Mouse (Mus musculus) myocyte (in vitro differentiated cells): Measurements from ENCODE around the gene Tpcn1. TPM values are rescaled to one million over a fixed set of nuclear protein-coding genes. Genes with fewer than 3 reads are reported as not detected.
A peak's percentile ranks its signal among the peaks of the same experiment; 100 is the strongest.

Source experiments
- H3K27me3 ChIP-seq: one replicate; pipeline ENCODE4 v1.6.1; 2011; ENCODE audit not compliant: control insufficient read depth, insufficient read depth, insufficient read length
- H3K36me3 ChIP-seq: one replicate; pipeline ENCODE4 v1.6.1; 2011; ENCODE audit not compliant: control insufficient read depth, insufficient read depth
- H3K4me2 ChIP-seq: one replicate; pipeline ENCODE4 v1.6.1; 2011; ENCODE audit warnings: low read depth, control low read depth
- H3K4me3 ChIP-seq: one replicate; pipeline ENCODE4 v1.5.1; 2011; ENCODE audit warnings: mild to moderate bottlenecking, control low read depth, moderate library complexity
- H3K79me2 ChIP-seq: one replicate; pipeline ENCODE4 v1.6.1; 2011; ENCODE audit not compliant: control insufficient read depth, insufficient read depth
- H3ac ChIP-seq: one replicate; pipeline ENCODE4 v1.6.1; 2011; ENCODE audit not compliant: control insufficient read depth, insufficient read length
- CEBPB ChIP-seq: IDR thresholded peaks from 2 replicates; pipeline ENCODE4 v1.6.1; 2011; ENCODE audit warnings: mild to moderate bottlenecking, moderate library complexity; ENCODE audit not compliant: poor library complexity, insufficient read depth, severe bottlenecking
- E2F4 ChIP-seq: IDR thresholded peaks from one replicate; pipeline ENCODE4 v1.6.1; 2011; ENCODE audit warnings: mild to moderate bottlenecking, control low read depth, moderate library complexity; ENCODE audit not compliant: insufficient read depth
- MAX ChIP-seq: IDR thresholded peaks from one replicate; pipeline ENCODE4 v1.6.1; 2011; ENCODE audit warnings: low read depth, mild to moderate bottlenecking, control low read depth
- MYOD1 ChIP-seq, 3 experiments: IDR thresholded peaks; one replicate each; pipeline ENCODE4 v1.6.1; 2011; ENCODE audit warnings: control low read depth in 2 of 3, low read depth in 2 of 3, mild to moderate bottlenecking in 2 of 3, moderate library complexity in 1 of 3; ENCODE audit not compliant: insufficient read length in 2 of 3, control insufficient read depth in 1 of 3
- MYOG ChIP-seq, 3 experiments: IDR thresholded peaks; one replicate each; pipeline ENCODE4 v1.6.1; 2011; ENCODE audit warnings: control low read depth in 2 of 3, low read depth in 2 of 3, mild to moderate bottlenecking in 2 of 3; ENCODE audit not compliant: insufficient read length in 2 of 3, control insufficient read depth in 1 of 3, insufficient read depth in 1 of 3
- POLR2A ChIP-seq: IDR thresholded peaks from one replicate; pipeline ENCODE4 v1.6.1; 2011; ENCODE audit warnings: low read depth, mild to moderate bottlenecking, control low read depth, moderate library complexity; ENCODE audit not compliant: insufficient read length
- POLR2AphosphoS2 ChIP-seq: IDR thresholded peaks from one replicate; pipeline ENCODE4 v1.6.1; 2011; ENCODE audit warnings: low read depth, control low read depth; ENCODE audit not compliant: insufficient read length
- REST ChIP-seq: IDR thresholded peaks from one replicate; pipeline ENCODE4 v1.6.1; 2011; ENCODE audit warnings: mild to moderate bottlenecking, control low read depth, moderate library complexity; ENCODE audit not compliant: insufficient read depth, insufficient read length
- SRF ChIP-seq: IDR thresholded peaks from one replicate; pipeline ENCODE4 v1.6.1; 2011; ENCODE audit warnings: low read depth; ENCODE audit not compliant: control insufficient read depth, insufficient read length
- TCF12 ChIP-seq: IDR thresholded peaks from one replicate; pipeline ENCODE4 v1.6.1; 2011; ENCODE audit warnings: mild to moderate bottlenecking, control low read depth; ENCODE audit not compliant: poor library complexity, insufficient read depth, severe bottlenecking
- TCF3 ChIP-seq: IDR thresholded peaks from one replicate; pipeline ENCODE4 v1.6.1; 2011; ENCODE audit warnings: low read depth, control low read depth; ENCODE audit not compliant: insufficient read length
- USF1 ChIP-seq: IDR thresholded peaks from one replicate; pipeline ENCODE4 v1.6.1; 2011; ENCODE audit warnings: low read depth, mild to moderate bottlenecking, control low read depth, moderate library complexity
- polyA plus RNA-seq: library from polyadenylated mRNA; unstranded; fragments of >200 nt; fragmentation: generic; extraction: Trizol; gene quantifications from one replicate; pipeline ENCODE4 v1.2.1, GENCODE M21; 2012; ENCODE audit warnings: missing spikeins

Gene Tpcn1
- polyA plus RNA-seq, 1 experiment = 88.7 TPM

DNA sequence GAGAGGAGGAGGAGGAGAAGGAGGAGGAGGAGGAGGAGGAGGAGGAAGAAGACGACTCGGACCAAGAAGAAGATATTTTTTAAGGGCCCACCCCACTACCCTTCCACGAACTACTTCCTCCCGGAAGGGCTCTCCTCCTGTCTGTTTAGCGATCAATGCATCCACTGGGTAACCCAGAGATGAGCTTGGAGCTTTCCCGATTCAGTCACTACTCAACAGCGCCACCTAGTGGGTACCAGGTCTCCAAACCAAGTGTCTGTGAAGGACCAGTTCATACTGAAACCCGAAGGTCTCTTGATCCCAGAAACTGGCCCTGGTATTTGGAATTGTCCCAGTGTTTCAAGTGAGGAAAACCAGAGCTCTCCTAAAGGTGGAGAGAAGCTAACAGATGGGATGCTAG, 17.2 kb upstream of the Tpcn1 start:
- peak overlapping the region; percentile 74 for H3K4me2 ChIP-seq
- no peak for TF ChIP-seq CEBPB
- no peak for TF ChIP-seq SRF
- TF ChIP-seq TCF3 = no peak
- no peak for TF ChIP-seq REST
- TF ChIP-seq POLR2A = no peak
- no peak for TF ChIP-seq TCF12
- no peak for TF ChIP-seq USF1
- no peak for TF ChIP-seq MYOG (IDR thresholded peaks at IDR 0.05; ENCODE audit: control insufficient read depth in 1 of 3, insufficient read depth in 1 of 3, insufficient read length in 2 of 3, low read depth in 2 of 3)
- no peak for TF ChIP-seq MYOD1 (IDR thresholded peaks at IDR 0.05; ENCODE audit: control insufficient read depth in 1 of 3, insufficient read length in 2 of 3, low read depth in 2 of 3)
- TF ChIP-seq MAX = no peak
- TF ChIP-seq POLR2AphosphoS2 = no peak
- no peak for TF ChIP-seq E2F4
- H3K36me3 ChIP-seq = no peaks in the 10 kb centered on the region
- no peak overlapping the region for H3ac ChIP-seq
- no peaks in the 10 kb centered on the region for H3K27me3 ChIP-seq
- no peaks in the 10 kb centered on the region for H3K79me2 ChIP-seq
- H3K4me3 ChIP-seq = peak overlapping the region; percentile 13

DNA sequence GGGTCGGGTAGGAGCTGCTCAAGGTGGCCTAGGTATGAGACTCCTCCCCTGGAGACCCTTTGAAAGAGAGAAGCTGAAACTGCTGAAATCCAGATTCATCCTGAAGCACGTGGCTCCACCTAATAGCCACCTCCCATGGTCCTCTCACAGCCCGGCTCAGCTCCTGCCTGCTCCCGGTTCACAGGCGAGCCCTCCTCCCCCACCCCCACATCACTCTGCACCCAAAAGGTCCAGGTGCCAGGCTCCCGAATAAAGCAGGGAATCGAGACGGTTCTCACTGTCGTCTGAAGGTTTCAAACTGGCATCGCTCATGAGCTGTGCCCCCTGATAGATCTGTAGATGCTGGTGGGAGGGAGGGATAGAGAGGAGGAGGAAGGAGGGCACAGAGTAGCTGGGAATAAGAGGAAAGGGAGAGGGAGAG, 16.8 kb upstream of the Tpcn1 start:
- Histone ChIP-seq H3K27me3 (no peaks in the 10 kb centered on the region), H3K4me3 (peak overlapping the region; percentile 13), H3K4me2 (peak overlapping the region; percentile 74), H3K79me2 (no peaks in the 10 kb centered on the region), H3K36me3 (no peaks in the 10 kb centered on the region), H3ac (no peak overlapping the region)
- TF ChIP-seq REST (no peak), CEBPB (no peak), POLR2A (no peak)

- H3K4me3 ChIP-seq = peak overlapping the region; percentile 13
- TF ChIP-seq POLR2AphosphoS2 (no peak), POLR2A (no peak), MYOD1 (IDR thresholded peaks at IDR 0.05; ENCODE audit: control insufficient read depth in 1 of 3, insufficient read length in 2 of 3, low read depth in 2 of 3) (no peak)
- no peaks in the 10 kb centered on the region for H3K36me3 ChIP-seq
- H3K79me2 ChIP-seq = no peaks in the 10 kb centered on the region
- H3K4me2 ChIP-seq = peak overlapping the region; percentile 74
- no peaks in the 10 kb centered on the region for H3K27me3 ChIP-seq
- H3ac ChIP-seq = no peak overlapping the region
Measured at GRCm38 (mm10) chr5:120604839-120605238, 16.4 kb upstream of the Tpcn1 start.

DNA sequence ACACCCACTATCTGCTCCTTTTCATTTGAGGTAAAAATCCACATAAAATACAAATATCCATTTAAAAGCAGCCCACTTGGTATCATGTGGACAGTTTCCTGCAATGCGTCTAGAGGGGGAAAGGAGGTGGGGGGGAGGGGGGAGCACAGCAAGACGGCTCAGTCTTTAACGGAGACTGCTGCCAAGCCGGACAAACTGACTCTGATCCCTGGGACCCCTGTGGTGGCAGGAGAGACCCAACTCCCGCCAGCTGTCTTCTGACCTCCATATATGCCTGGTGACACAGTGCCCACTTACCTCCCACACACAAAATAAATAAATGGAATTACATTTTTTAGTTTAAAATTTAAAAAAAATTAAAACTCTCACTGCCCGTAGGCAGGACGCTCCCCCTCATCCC, 15.0 kb upstream of the Tpcn1 start:
- Histone ChIP-seq H3K79me2 (no peaks in the 10 kb centered on the region), H3K4me2 (no peak overlapping the region), H3K27me3 (no peaks in the 10 kb centered on the region), H3K4me3 (no peak overlapping the region), H3ac (no peak overlapping the region), H3K36me3 (no peaks in the 10 kb centered on the region)
- TF ChIP-seq MYOD1 (IDR thresholded peaks at IDR 0.05; ENCODE audit: control insufficient read depth in 1 of 3, insufficient read length in 2 of 3, low read depth in 2 of 3) (no peak), TCF12 (no peak), MAX (no peak), MYOG (IDR thresholded peaks at IDR 0.05; ENCODE audit: control insufficient read depth in 1 of 3, insufficient read depth in 1 of 3, insufficient read length in 2 of 3, low read depth in 2 of 3) (no peak), POLR2A (no peak), REST (no peak), E2F4 (no peak), TCF3 (no peak), SRF (no peak), CEBPB (no peak), POLR2AphosphoS2 (no peak), USF1 (no peak)

GRCm38 (mm10) chr5:120602210-120602609, 13.7 kb upstream of the Tpcn1 start:
- Histone ChIP-seq H3K4me3 (no peak overlapping the region), H3K36me3 (no peaks in the 10 kb centered on the region), H3K27me3 (no peaks in the 10 kb centered on the region), H3K79me2 (no peaks in the 10 kb centered on the region), H3K4me2 (no peak overlapping the region), H3ac (no peak overlapping the region)
- TF ChIP-seq CEBPB (no peak), MYOD1 (IDR thresholded peaks at IDR 0.05; ENCODE audit: control insufficient read depth in 1 of 3, insufficient read length in 2 of 3, low read depth in 2 of 3) (no peak), MAX (no peak), TCF12 (no peak), MYOG (IDR thresholded peaks at IDR 0.05; ENCODE audit: control insufficient read depth in 1 of 3, insufficient read depth in 1 of 3, insufficient read length in 2 of 3, low read depth in 2 of 3) (no peak), TCF3 (no peak), USF1 (no peak), SRF (no peak), POLR2A (no peak), REST (no peak), POLR2AphosphoS2 (no peak), E2F4 (no peak)
